Mouse (Mus musculus): Measurements from ENCODE around the gene Ptrh1. TPM values are rescaled to one million over a fixed set of nuclear protein-coding genes. Genes with fewer than 3 reads are reported as not detected.

Gene Ptrh1
- polyA plus RNA-seq, 1 experiment: 2.6 TPM

DNA sequence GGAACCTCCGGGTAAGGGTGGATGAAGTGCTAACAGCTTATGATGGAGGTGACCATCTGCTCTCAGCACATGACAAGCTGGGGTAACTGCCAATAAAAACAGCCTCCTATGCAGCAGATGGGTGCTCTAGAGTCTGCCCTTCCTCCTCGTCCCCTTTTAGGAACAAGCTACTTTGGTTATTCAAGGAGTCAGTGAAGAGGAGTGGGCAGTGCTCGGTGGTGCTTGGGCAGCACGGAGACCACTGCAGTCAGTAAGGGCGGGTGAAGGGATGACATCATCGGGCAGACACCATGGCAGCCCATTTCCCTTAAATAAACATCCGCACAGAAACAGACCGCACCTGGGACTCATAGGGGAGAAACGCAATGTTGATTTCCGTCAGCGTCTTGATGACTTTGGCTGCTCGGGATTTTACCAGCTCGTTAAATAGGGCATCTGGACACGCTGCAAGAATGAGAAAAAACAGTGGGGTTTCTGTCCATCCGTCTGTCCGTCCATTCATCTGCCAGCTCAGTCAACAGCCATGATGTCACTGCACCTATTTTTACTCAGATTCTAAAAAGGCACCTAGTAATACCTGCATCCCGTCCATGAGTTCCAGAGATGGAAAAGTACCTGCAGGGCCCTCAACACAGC is 41.5 kb downstream of the Ptrh1 start:
- TF ChIP-seq FLI1 (IDR thresholded peaks at IDR 0.05; ENCODE audit: low read length) (no peak), GATA1 (IDR thresholded peaks at IDR 0.05; ENCODE audit: borderline replicate concordance, low read length) (no peak)
- Histone ChIP-seq H3K9me3 (no peaks in the 10 kb centered on the region), H3K4me3 (replicated peaks) (no peak overlapping the region), H3K4me1 (peaks cover 3% of the 10 kb centered on the region; the same call in 1 of the 2 replicates), H3K36me3 (replicated peaks; ENCODE audit: low read length) (peaks cover 22% of the 10 kb centered on the region), H3K27me3 (replicated peaks) (peaks cover 7% of the 10 kb centered on the region)

GRCm38 (mm10) chr2:32817589-32817988 is 42.0 kb downstream of the Ptrh1 start:
- no peak overlapping the region for H3K4me3 ChIP-seq (replicated peaks)
- peaks cover 11% of the 10 kb centered on the region for H3K27me3 ChIP-seq (replicated peaks)
- no peak for TF ChIP-seq GATA1 (IDR thresholded peaks at IDR 0.05; ENCODE audit: borderline replicate concordance, low read length)
- TF ChIP-seq FLI1 (IDR thresholded peaks at IDR 0.05; ENCODE audit: low read length): no peak
- H3K36me3 ChIP-seq (replicated peaks; ENCODE audit: low read length): peaks cover 22% of the 10 kb centered on the region
- H3K4me1 ChIP-seq: peaks cover 3% of the 10 kb centered on the region; the same call in 1 of the 2 replicates
- no peaks in the 10 kb centered on the region for H3K9me3 ChIP-seq

DNA sequence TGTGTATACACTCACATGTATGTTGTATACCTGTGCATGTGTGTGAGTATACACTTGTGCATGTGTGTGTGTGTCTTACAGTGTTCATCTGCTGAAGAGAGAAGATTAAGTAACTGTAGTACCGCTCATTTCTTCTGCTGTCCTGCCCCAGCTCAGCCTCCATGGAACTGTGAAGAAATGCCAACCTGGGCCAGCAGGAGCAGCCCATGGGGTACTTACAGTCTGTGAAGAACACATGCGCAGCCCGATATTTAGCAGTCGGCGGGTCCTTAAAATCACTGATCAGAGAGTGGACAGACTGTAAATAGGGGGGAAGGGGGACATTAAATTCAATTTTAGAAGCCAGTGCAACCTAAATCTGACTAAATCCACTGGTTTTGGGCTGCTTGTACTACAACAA is 42.6 kb downstream of the Ptrh1 start:
- Histone ChIP-seq H3K36me3 (replicated peaks; ENCODE audit: low read length) (peaks cover 19% of the 10 kb centered on the region), H3K9me3 (no peaks in the 10 kb centered on the region), H3K27me3 (replicated peaks) (peaks cover 15% of the 10 kb centered on the region), H3K4me3 (replicated peaks) (no peak overlapping the region), H3K4me1 (peaks cover 7% of the 10 kb centered on the region; the same call in 1 of the 2 replicates)
- TF ChIP-seq FLI1 (IDR thresholded peaks at IDR 0.05; ENCODE audit: low read length) (no peak), GATA1 (IDR thresholded peaks at IDR 0.05; ENCODE audit: borderline replicate concordance, low read length) (no peak)

GRCm38 (mm10) chr2:32821041-32821802 is 45.6 kb downstream of the Ptrh1 start:
- no peaks in the 10 kb centered on the region for H3K9me3 ChIP-seq
- H3K4me1 ChIP-seq: peaks cover 8% of the 10 kb centered on the region; the same call in 1 of the 2 replicates
- H3K36me3 ChIP-seq (replicated peaks; ENCODE audit: low read length): peaks cover 12% of the 10 kb centered on the region
- H3K27me3 ChIP-seq (replicated peaks): peaks cover 17% of the 10 kb centered on the region
- TF ChIP-seq FLI1 (IDR thresholded peaks at IDR 0.05; ENCODE audit: low read length) (no peak), GATA1 (IDR thresholded peaks at IDR 0.05; ENCODE audit: borderline replicate concordance, low read length) (no peak)
- peak overlapping the region; percentile 26 for H3K4me3 ChIP-seq (replicated peaks)

DNA sequence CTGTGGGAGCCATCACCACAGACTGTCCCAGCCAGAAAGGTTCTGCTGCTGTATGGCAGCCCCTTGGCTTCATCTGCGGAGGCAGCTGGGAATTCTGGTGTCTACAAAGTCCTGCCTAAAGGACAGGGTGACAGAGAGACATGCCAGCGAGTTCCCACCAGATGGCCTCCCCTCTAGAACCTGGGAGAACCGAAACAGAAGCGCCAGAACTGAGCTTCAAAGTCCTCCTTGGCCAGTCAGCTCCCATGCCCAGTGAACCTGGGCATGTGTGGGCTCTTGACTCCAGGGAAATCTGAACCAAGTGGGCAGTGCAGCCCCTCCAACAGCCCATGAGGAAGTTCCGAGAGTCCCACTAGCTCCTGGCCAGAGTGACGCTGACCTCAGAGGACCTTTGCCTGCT is 47.1 kb downstream of the Ptrh1 start:
- H3K27me3 ChIP-seq (replicated peaks): peaks cover 17% of the 10 kb centered on the region
- TF ChIP-seq GATA1 (IDR thresholded peaks at IDR 0.05; ENCODE audit: borderline replicate concordance, low read length): no peak
- TF ChIP-seq FLI1 (IDR thresholded peaks at IDR 0.05; ENCODE audit: low read length): no peak

GRCm38 (mm10) chr2:32823153-32823552 is 47.6 kb downstream of the Ptrh1 start:
- Histone ChIP-seq H3K27me3 (replicated peaks) (peaks cover 17% of the 10 kb centered on the region), H3K9me3 (no peaks in the 10 kb centered on the region), H3K36me3 (replicated peaks; ENCODE audit: low read length) (peaks cover 4% of the 10 kb centered on the region), H3K4me3 (replicated peaks) (peak overlapping the region; percentile 59), H3K4me1 (peaks cover 8% of the 10 kb centered on the region; the same call in 1 of the 2 replicates)
- TF ChIP-seq GATA1 (IDR thresholded peaks at IDR 0.05; ENCODE audit: borderline replicate concordance, low read length) (no peak), FLI1 (IDR thresholded peaks at IDR 0.05; ENCODE audit: low read length) (no peak)

More for the DNA sequence above, 47.1 kb downstream of the Ptrh1 start:
- Histone ChIP-seq H3K4me3 (replicated peaks) (no peak overlapping the region), H3K36me3 (replicated peaks; ENCODE audit: low read length) (peaks cover 8% of the 10 kb centered on the region), H3K4me1 (peaks cover 8% of the 10 kb centered on the region; the same call in 1 of the 2 replicates), H3K9me3 (no peaks in the 10 kb centered on the region)

DNA sequence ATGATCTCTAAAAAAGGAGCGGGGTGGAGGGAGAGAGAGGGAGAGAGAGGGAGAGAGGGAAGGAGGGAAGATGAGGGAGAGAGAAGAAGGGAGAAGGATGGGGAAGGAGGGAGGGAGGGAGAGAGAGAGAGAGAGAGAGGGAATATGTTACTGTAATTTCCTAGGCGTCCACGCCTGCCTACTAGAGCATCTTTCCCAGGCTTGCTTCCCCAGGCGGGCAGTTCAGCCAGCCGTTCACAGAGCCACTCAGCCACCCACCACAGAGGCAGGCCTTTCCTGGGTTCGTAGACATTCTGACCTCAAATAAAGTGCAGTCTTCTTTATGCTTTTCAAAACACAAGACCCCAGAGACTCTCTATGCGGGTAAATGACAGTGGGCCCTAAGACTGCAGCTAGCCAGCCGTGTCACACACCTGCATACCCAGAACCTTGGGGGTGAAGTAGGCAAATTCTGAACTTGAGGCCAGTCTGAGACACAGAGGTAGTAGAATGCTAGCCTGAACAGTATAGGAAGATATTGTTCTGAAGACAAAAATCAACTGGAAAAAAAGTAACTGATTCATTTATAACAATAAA is 48.1 kb downstream of the Ptrh1 start:
- Histone ChIP-seq H3K4me1 (peaks cover 8% of the 10 kb centered on the region; the same call in 1 of the 2 replicates), H3K36me3 (replicated peaks; ENCODE audit: low read length) (peaks cover 2% of the 10 kb centered on the region), H3K27me3 (replicated peaks) (peaks cover 17% of the 10 kb centered on the region), H3K4me3 (replicated peaks) (no peak overlapping the region), H3K9me3 (no peaks in the 10 kb centered on the region)
- TF ChIP-seq FLI1 (IDR thresholded peaks at IDR 0.05; ENCODE audit: low read length) (no peak), GATA1 (IDR thresholded peaks at IDR 0.05; ENCODE audit: borderline replicate concordance, low read length) (no peak)

DNA sequence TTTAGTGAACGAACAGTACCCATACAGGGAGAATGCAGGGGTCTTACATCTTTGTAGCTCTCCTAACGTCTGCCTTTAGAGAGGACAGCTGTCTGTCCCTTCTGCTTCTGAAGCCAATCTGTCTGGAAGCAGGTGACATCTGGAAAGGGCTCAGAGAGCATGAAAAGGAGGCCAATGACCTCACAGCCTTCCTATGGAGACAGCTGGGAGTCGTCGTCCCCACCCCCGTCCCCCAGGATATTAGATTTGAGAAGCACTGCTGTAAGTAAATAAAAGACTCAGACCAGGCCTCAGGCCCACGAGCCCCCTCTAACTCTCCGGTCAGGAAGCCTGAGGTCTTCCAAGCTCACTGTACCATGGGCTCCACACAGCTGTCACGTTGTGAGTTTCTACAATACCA is 48.6 kb downstream of the Ptrh1 start:
- Histone ChIP-seq H3K4me3 (replicated peaks) (no peak overlapping the region), H3K27me3 (replicated peaks) (peaks cover 20% of the 10 kb centered on the region), H3K36me3 (replicated peaks; ENCODE audit: low read length) (no peaks in the 10 kb centered on the region), H3K4me1 (peaks cover 8% of the 10 kb centered on the region; the same call in 1 of the 2 replicates), H3K9me3 (no peaks in the 10 kb centered on the region)
- TF ChIP-seq GATA1 (IDR thresholded peaks at IDR 0.05; ENCODE audit: borderline replicate concordance, low read length) (no peak), FLI1 (IDR thresholded peaks at IDR 0.05; ENCODE audit: low read length) (no peak)

DNA sequence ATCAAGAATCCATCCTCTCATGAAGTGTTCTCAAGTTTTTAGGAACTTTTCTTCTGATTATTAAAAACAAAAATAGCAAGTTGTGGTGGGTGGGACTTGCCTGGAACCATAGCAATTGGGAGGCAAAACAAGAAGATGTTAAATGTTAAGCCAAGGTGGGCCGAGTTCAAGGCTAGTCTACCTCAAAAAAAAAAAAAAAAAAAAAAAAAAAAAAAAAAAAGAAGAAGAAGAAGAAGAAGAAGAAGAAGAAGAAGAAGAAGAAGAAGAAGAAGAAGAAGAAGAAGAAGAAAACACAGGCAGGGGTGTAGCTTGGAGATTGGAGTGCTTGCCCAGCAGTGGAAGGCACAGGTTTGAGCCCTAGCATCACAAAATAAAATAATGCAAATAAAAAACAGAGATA is 49.2 kb downstream of the Ptrh1 start:
- TF ChIP-seq FLI1 (IDR thresholded peaks at IDR 0.05; ENCODE audit: low read length) (no peak), GATA1 (IDR thresholded peaks at IDR 0.05; ENCODE audit: borderline replicate concordance, low read length) (no peak)
- H3K4me1 ChIP-seq: peaks cover 12% of the 10 kb centered on the region; the same call in 1 of the 2 replicates

More for the DNA sequence above, 49.2 kb downstream of the Ptrh1 start:
- Histone ChIP-seq H3K4me3 (replicated peaks) (no peak overlapping the region), H3K9me3 (no peaks in the 10 kb centered on the region), H3K27me3 (replicated peaks) (peaks cover 21% of the 10 kb centered on the region), H3K36me3 (replicated peaks; ENCODE audit: low read length) (no peaks in the 10 kb centered on the region)

Measured in megakaryocyte, embryonic 14.5 days (primary cell).